Mouse (Mus musculus): ENCODE measurements around the gene Scaper.

DNA sequence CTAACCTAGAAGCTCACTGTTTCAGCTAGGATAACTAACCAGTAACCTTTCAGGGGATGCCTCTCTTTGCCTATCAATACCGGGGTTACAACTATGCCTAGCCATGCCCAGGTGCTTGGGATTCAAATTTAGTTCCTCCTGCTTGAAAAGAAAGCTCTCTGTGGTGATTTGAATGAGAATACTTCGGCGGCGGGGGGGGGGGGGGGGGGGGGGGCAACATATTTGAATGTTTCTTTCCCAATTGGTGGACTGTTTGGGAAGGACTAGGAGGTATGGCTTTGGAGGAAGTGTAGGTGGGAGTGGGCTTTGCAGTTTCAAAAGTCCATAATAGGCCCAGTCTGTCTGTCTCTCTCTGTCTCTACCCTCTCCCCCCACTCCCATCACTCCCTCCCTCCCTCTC is 37.4 kb downstream of the Scaper start:
- TF ChIP-seq CTCF (IDR thresholded peaks at IDR 0.05; ENCODE audit: low read depth, low read length), result no peak
- TF ChIP-seq TAL1 (conservative IDR thresholded peaks at IDR 0.05; ENCODE audit: low read depth, low read length), result no peak
- no peak for TF ChIP-seq GATA2 (IDR thresholded peaks at IDR 0.05; ENCODE audit: borderline replicate concordance, low read depth, low read length)
